Mouse (Mus musculus): ENCODE measurements at regions not wholly inside any gene's neighbourhood (a gene's known extent, or its start where the extent isn't known, plus 50 kb on each side); places are given as distances from the start of the nearest gene placed in this dataset.

DNA sequence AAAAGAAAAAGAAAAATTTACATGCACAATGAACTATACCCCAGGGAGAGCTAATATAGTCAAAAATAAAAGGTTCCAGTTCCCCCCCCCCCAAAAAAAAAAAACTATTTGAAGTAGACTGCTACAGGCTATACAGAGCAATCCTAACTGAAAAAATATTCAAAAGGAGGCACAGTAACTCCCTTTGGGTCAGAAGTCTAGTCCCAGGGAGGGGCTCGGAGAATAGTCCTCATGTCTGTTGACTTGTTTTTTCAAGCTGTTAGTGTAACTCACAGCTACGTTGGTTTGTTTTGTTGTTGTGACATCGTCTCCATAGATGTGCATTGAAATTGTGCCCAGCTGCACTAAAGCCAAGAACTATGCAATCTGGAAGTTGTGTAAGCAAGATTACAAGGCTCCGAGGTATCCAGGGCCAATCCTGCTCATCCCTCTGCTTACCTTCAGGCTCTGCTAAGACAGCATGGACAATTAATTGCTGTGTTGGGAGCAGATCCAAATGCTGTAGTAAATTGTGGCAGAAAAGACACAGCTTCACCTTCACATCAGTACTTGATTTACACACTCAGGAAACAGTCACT is 137.2 kb upstream of the Pnpt1 start:
- H3K79me2 ChIP-seq (replicated peaks; ENCODE audit: control insufficient read depth, extremely low read depth, insufficient read depth, poor library complexity, severe bottlenecking): no peaks in the 10 kb centered on the region
- in situ Hi-C loops (cut with MboI; ENCODE audit: low pct_ligation_motif_present, low pct_unique_long_range_greater_than_20kb, low sequenced_read_pairs): no loop called here
- DNase-seq (ENCODE audit: extremely low read depth): no peak
- dilution Hi-C loops (cut with MboI; ENCODE audit: extremely low pct_ligation_motif_present, extremely low pct_unique_long_range_greater_than_20kb, low sequenced_read_pairs): no loop called here
- H3K4me2 ChIP-seq (ENCODE audit: insufficient read depth, low read depth, poor library complexity, severe bottlenecking): no peak overlapping the region
- H3K9ac ChIP-seq (ENCODE audit: insufficient read depth, low read depth): no peak overlapping the region
- no peak for TF ChIP-seq CHD2 (IDR thresholded peaks at IDR 0.05; ENCODE audit: low read length)
- no peak for TF ChIP-seq MYC (IDR thresholded peaks at IDR 0.05; ENCODE audit: low read depth, low read length)
- TF ChIP-seq GABPA (IDR thresholded peaks at IDR 0.05; ENCODE audit: insufficient replicate concordance, low read depth, low read length): no peak
- no peak for TF ChIP-seq ZC3H11A (IDR thresholded peaks at IDR 0.05; ENCODE audit: low read depth, low read length)
- TF ChIP-seq RAD21 (IDR thresholded peaks at IDR 0.05; ENCODE audit: low read depth, low read length): no peak
- TF ChIP-seq SMC3 (IDR thresholded peaks at IDR 0.05; ENCODE audit: low read depth, low read length): no peak
- no peak for TF ChIP-seq MAFK (IDR thresholded peaks at IDR 0.05; ENCODE audit: insufficient replicate concordance, low read length)
- no peak for TF ChIP-seq ZKSCAN1 (IDR thresholded peaks at IDR 0.05; ENCODE audit: borderline replicate concordance, low read depth, low read length)
- no peak for TF ChIP-seq ELF1 (IDR thresholded peaks at IDR 0.05; ENCODE audit: low read depth, low read length)
- no peak for TF ChIP-seq MAZ (IDR thresholded peaks at IDR 0.05; ENCODE audit: low read depth, low read length)
- no peak for TF ChIP-seq RCOR1 (conservative IDR thresholded peaks at IDR 0.05; ENCODE audit: low read depth, low read length)
- no peak for TF ChIP-seq HCFC1 (IDR thresholded peaks at IDR 0.05; ENCODE audit: low read depth, low read length)
- no peaks in the 10 kb centered on the region for H3K27me3 ChIP-seq (replicated peaks)
- no peak overlapping the region for H3K27ac ChIP-seq (ENCODE audit: insufficient read depth, low read depth)
- no peaks in the 10 kb centered on the region for H3K36me3 ChIP-seq (replicated peaks in 1 of 2; ENCODE audit: control insufficient read depth in 1 of 2, insufficient read depth in 1 of 2, low read length in 1 of 2)
- no peak overlapping the region for H3K4me3 ChIP-seq (replicated peaks in 1 of 3; ENCODE audit: low read depth in 2 of 3, low read length in 2 of 3, poor library complexity in 1 of 3)
- no peaks in the 10 kb centered on the region for H3K9me3 ChIP-seq (replicated peaks; ENCODE audit: low read length)
- H3K4me1 ChIP-seq (ENCODE audit: control insufficient read depth in 1 of 2, insufficient read depth in 2 of 2): no peaks in the 10 kb centered on the region

DNA sequence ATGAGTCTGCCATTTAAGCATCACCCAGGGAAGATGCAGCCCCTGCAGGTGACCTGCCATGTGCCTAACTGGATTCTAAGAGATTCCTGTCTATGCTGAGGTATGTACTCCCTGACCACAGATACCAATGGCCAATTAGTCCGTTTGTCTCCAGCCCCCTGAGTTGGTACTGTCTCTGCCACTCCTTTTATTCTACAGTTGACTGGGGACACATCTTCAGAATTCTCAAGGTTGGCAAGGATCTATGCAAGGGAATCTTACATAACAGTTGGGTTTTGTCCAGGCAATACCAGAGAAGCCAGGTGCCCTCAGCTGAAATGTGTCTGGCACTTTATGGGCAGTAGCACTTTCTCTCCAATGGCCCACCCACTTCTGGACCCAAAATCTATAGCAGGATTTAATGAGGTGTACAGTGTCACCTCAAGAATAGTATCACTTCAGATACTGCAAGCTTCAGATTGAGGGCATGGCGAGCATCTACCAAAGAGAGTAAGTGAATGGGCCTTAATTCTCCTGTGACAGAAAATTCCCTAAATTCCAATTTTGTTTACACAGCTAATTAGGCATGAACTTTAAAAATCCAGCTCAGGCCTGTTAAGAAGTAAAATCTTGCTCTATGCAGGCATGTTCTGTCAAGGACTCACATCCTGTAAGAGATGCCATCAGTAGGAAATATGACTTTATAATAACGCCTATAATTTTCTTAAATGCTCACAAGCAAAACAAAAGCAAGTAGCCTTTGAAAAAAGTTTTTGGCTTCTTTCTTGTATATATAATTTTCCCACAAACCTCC is 132.0 kb upstream of the Pnpt1 start:
- DNase-seq (ENCODE audit: extremely low read depth): no peak
- in situ Hi-C loops (cut with MboI; ENCODE audit: low pct_ligation_motif_present, low pct_unique_long_range_greater_than_20kb, low sequenced_read_pairs): no loop called here
- H3K4me1 ChIP-seq (ENCODE audit: control insufficient read depth in 1 of 2, insufficient read depth in 2 of 2): no peaks in the 10 kb centered on the region
- TF ChIP-seq ZC3H11A (IDR thresholded peaks at IDR 0.05; ENCODE audit: low read depth, low read length) (no peak), MAFK (IDR thresholded peaks at IDR 0.05; ENCODE audit: insufficient replicate concordance, low read length) (no peak), TBP (conservative IDR thresholded peaks at IDR 0.05; ENCODE audit: low read depth, low read length) (no peak), MAZ (IDR thresholded peaks at IDR 0.05; ENCODE audit: low read depth, low read length) (no peak), POLR2A (IDR thresholded peaks at IDR 0.05; ENCODE audit: low read depth, low read length) (no peak), MXI1 (IDR thresholded peaks at IDR 0.05; ENCODE audit: low read depth, low read length) (no peak), POLR2AphosphoS2 (IDR thresholded peaks at IDR 0.05; ENCODE audit: low read depth, low read length) (no peak), PAX5 (IDR thresholded peaks at IDR 0.05; ENCODE audit: low read length) (no peak), EP300 (IDR thresholded peaks at IDR 0.05; ENCODE audit: low read length) (no peak), UBTF (IDR thresholded peaks at IDR 0.05; ENCODE audit: low read depth, low read length) (no peak), BHLHE40 (IDR thresholded peaks at IDR 0.05; ENCODE audit: low read depth, low read length) (no peak), CHD2 (IDR thresholded peaks at IDR 0.05; ENCODE audit: low read length) (no peak), USF1 (IDR thresholded peaks at IDR 0.05; ENCODE audit: low read depth, low read length) (no peak), MYC (IDR thresholded peaks at IDR 0.05; ENCODE audit: low read depth, low read length) (no peak)
- no peaks in the 10 kb centered on the region for H3K27me3 ChIP-seq (replicated peaks)
- no peak overlapping the region for H3K9ac ChIP-seq (ENCODE audit: insufficient read depth, low read depth)
- no peak overlapping the region for H3K4me3 ChIP-seq (replicated peaks in 1 of 3; ENCODE audit: low read depth in 2 of 3, low read length in 2 of 3, poor library complexity in 1 of 3)
- no peaks in the 10 kb centered on the region for H3K79me2 ChIP-seq (replicated peaks; ENCODE audit: control insufficient read depth, extremely low read depth, insufficient read depth, poor library complexity, severe bottlenecking)
- H3K27ac ChIP-seq (ENCODE audit: insufficient read depth, low read depth): no peak overlapping the region
- H3K9me3 ChIP-seq (replicated peaks; ENCODE audit: low read length): no peaks in the 10 kb centered on the region
- no peak overlapping the region for H3K4me2 ChIP-seq (ENCODE audit: insufficient read depth, low read depth, poor library complexity, severe bottlenecking)
- dilution Hi-C loops (cut with MboI; ENCODE audit: extremely low pct_ligation_motif_present, extremely low pct_unique_long_range_greater_than_20kb, low sequenced_read_pairs): no loop called here
- H3K36me3 ChIP-seq (replicated peaks in 1 of 2; ENCODE audit: control insufficient read depth in 1 of 2, insufficient read depth in 1 of 2, low read length in 1 of 2): no peaks in the 10 kb centered on the region
